Mouse (Mus musculus): ENCODE measurements at regions not wholly inside any gene's neighbourhood (a gene's known extent, or its start where the extent isn't known, plus 50 kb on each side); places are given as distances from the start of the nearest gene placed in this dataset.

- H3K27ac ChIP-seq (ENCODE audit: low read length), result no peak overlapping the region
- no peak overlapping the region for H3K9ac ChIP-seq (replicated peaks; ENCODE audit: low read depth)
- H3K4me2 ChIP-seq (replicated peaks; ENCODE audit: low read depth, low read length), result no peak overlapping the region
- WGBS, result 79% methylated on average over 6 of the region's 6 CpGs
- no peak for DNase-seq (ENCODE audit: low spot score)
- H3K36me3 ChIP-seq (ENCODE audit: insufficient read depth, low read length), result no peaks in the 10 kb centered on the region
- no peaks in the 10 kb centered on the region for H3K4me1 ChIP-seq (ENCODE audit: insufficient read depth, low read depth, low read length)
- no peak for TF ChIP-seq EP300 (IDR thresholded peaks at IDR 0.05)
- TF ChIP-seq CTCF (IDR thresholded peaks at IDR 0.05), result no peak
- no peaks in the 10 kb centered on the region for H3K9me3 ChIP-seq (ENCODE audit: low read length)
- H3K27me3 ChIP-seq (replicated peaks; ENCODE audit: insufficient read depth, low read length), result no peaks in the 10 kb centered on the region
- no peak for ATAC-seq
- H3K4me3 ChIP-seq (ENCODE audit: low read depth, low read length), result no peak overlapping the region
Observed at GRCm38 (mm10) chr2:78170162-78170747, 224.1 kb upstream of the Cwc22 start.

- no peaks in the 10 kb centered on the region for H3K9me3 ChIP-seq (ENCODE audit: low read length)
- ATAC-seq (no peak), DNase-seq (ENCODE audit: low spot score) (no peak)
- no peak overlapping the region for H3K9ac ChIP-seq (replicated peaks; ENCODE audit: low read depth)
- no peak for TF ChIP-seq CTCF (IDR thresholded peaks at IDR 0.05)
- TF ChIP-seq EP300 (IDR thresholded peaks at IDR 0.05), result no peak
- WGBS, result 45% methylated on average over 13 of the region's 13 CpGs
- no peak overlapping the region for H3K4me2 ChIP-seq (replicated peaks; ENCODE audit: low read depth, low read length)
- H3K27ac ChIP-seq (ENCODE audit: low read length), result no peak overlapping the region
- H3K27me3 ChIP-seq (replicated peaks; ENCODE audit: insufficient read depth, low read length), result no peaks in the 10 kb centered on the region
- H3K4me1 ChIP-seq (ENCODE audit: insufficient read depth, low read depth, low read length), result no peaks in the 10 kb centered on the region
- H3K4me3 ChIP-seq (ENCODE audit: low read depth, low read length), result no peak overlapping the region
- no peaks in the 10 kb centered on the region for H3K36me3 ChIP-seq (ENCODE audit: insufficient read depth, low read length)
Observed at GRCm38 (mm10) chr2:78165429-78165828, 219.3 kb upstream of the Cwc22 start.

GRCm38 (mm10) chr2:78159877-78160485 is 213.8 kb upstream of the Cwc22 start:
- no peak for TF ChIP-seq EP300 (IDR thresholded peaks at IDR 0.05)
- no peak for TF ChIP-seq CTCF (IDR thresholded peaks at IDR 0.05)
- H3K9me3 ChIP-seq (ENCODE audit: low read length), result no peaks in the 10 kb centered on the region
- no peak overlapping the region for H3K4me3 ChIP-seq (ENCODE audit: low read depth, low read length)
- ATAC-seq (peak; percentile 55), DNase-seq (ENCODE audit: low spot score) (peak; percentile 75)
- WGBS, result 53% methylated on average over 3 of the region's 3 CpGs
- H3K36me3 ChIP-seq (ENCODE audit: insufficient read depth, low read length), result no peaks in the 10 kb centered on the region
- no peak overlapping the region for H3K9ac ChIP-seq (replicated peaks; ENCODE audit: low read depth)
- H3K4me1 ChIP-seq (ENCODE audit: insufficient read depth, low read depth, low read length), result no peaks in the 10 kb centered on the region
- H3K27ac ChIP-seq (ENCODE audit: low read length), result no peak overlapping the region
- no peaks in the 10 kb centered on the region for H3K27me3 ChIP-seq (replicated peaks; ENCODE audit: insufficient read depth, low read length)
- H3K4me2 ChIP-seq (replicated peaks; ENCODE audit: low read depth, low read length), result no peak overlapping the region

- WGBS, result 79% methylated on average over 3 of the region's 3 CpGs
- no peak for TF ChIP-seq CTCF (IDR thresholded peaks at IDR 0.05)
- TF ChIP-seq EP300 (IDR thresholded peaks at IDR 0.05), result no peak
- no peak for DNase-seq (ENCODE audit: low spot score)
- no peaks in the 10 kb centered on the region for H3K27me3 ChIP-seq (replicated peaks; ENCODE audit: insufficient read depth, low read length)
- no peak overlapping the region for H3K27ac ChIP-seq (ENCODE audit: low read length)
- no peak overlapping the region for H3K4me3 ChIP-seq (ENCODE audit: low read depth, low read length)
- no peak overlapping the region for H3K4me2 ChIP-seq (replicated peaks; ENCODE audit: low read depth, low read length)
- H3K9ac ChIP-seq (replicated peaks; ENCODE audit: low read depth), result no peak overlapping the region
- no peak for ATAC-seq
- H3K36me3 ChIP-seq (ENCODE audit: insufficient read depth, low read length), result no peaks in the 10 kb centered on the region
- no peaks in the 10 kb centered on the region for H3K4me1 ChIP-seq (ENCODE audit: insufficient read depth, low read depth, low read length)
- no peaks in the 10 kb centered on the region for H3K9me3 ChIP-seq (ENCODE audit: low read length)
Observed at GRCm38 (mm10) chr2:78110335-78110734, 164.2 kb upstream of the Cwc22 start.

GRCm38 (mm10) chr2:78095536-78095935 is 149.4 kb upstream of the Cwc22 start:
- TF ChIP-seq EP300 (IDR thresholded peaks at IDR 0.05), result no peak
- TF ChIP-seq CTCF (IDR thresholded peaks at IDR 0.05), result no peak
- DNase-seq (ENCODE audit: low spot score), result no peak

GRCm38 (mm10) chr2:78094921-78095320 is 148.7 kb upstream of the Cwc22 start:
- Histone ChIP-seq H3K4me3 (ENCODE audit: low read depth, low read length) (no peak overlapping the region), H3K27ac (ENCODE audit: low read length) (no peak overlapping the region), H3K27me3 (replicated peaks; ENCODE audit: insufficient read depth, low read length) (no peaks in the 10 kb centered on the region), H3K9ac (replicated peaks; ENCODE audit: low read depth) (no peak overlapping the region), H3K4me2 (replicated peaks; ENCODE audit: low read depth, low read length) (no peak overlapping the region), H3K4me1 (ENCODE audit: insufficient read depth, low read depth, low read length) (no peaks in the 10 kb centered on the region), H3K36me3 (ENCODE audit: insufficient read depth, low read length) (no peaks in the 10 kb centered on the region), H3K9me3 (ENCODE audit: low read length) (no peaks in the 10 kb centered on the region)
- no peak for DNase-seq (ENCODE audit: low spot score)
- ATAC-seq, result no peak
- TF ChIP-seq CTCF (IDR thresholded peaks at IDR 0.05) (no peak), EP300 (IDR thresholded peaks at IDR 0.05) (no peak)

More at GRCm38 (mm10) chr2:78095536-78095935, 149.4 kb upstream of the Cwc22 start:
- no peak overlapping the region for H3K27ac ChIP-seq (ENCODE audit: low read length)
- no peaks in the 10 kb centered on the region for H3K36me3 ChIP-seq (ENCODE audit: insufficient read depth, low read length)
- H3K9me3 ChIP-seq (ENCODE audit: low read length), result no peaks in the 10 kb centered on the region
- H3K4me2 ChIP-seq (replicated peaks; ENCODE audit: low read depth, low read length), result no peak overlapping the region
- WGBS, result 87% methylated on average over 2 of the region's 2 CpGs
- H3K4me1 ChIP-seq (ENCODE audit: insufficient read depth, low read depth, low read length), result no peaks in the 10 kb centered on the region
- no peaks in the 10 kb centered on the region for H3K27me3 ChIP-seq (replicated peaks; ENCODE audit: insufficient read depth, low read length)
- no peak overlapping the region for H3K9ac ChIP-seq (replicated peaks; ENCODE audit: low read depth)
- ATAC-seq, result no peak
- H3K4me3 ChIP-seq (ENCODE audit: low read depth, low read length), result no peak overlapping the region

Data from lung, postnatal 0 days (tissue).